Mouse (Mus musculus): ENCODE measurements around the gene Nnat.

The Nnat gene

GRCm38 (mm10) chr2:157559858-157560257 is at the start of gene Nnat:
Gene Nnat (plus strand): TSS chr2:157560078.
- no peak for DNase-seq

- DNase-seq, result no peak
These were observed 47.0 kb upstream of the Nnat start for GRCm38 (mm10) chr2:157512859-157513258.

GRCm38 (mm10) chr2:157513737-157514208 is 46.1 kb upstream of the Nnat start:
- DNase-seq, result no peak

- DNase-seq, result no peak
These were observed 45.5 kb upstream of the Nnat start for GRCm38 (mm10) chr2:157514353-157514752.

- DNase-seq, result no peak
These were observed 42.4 kb upstream of the Nnat start for GRCm38 (mm10) chr2:157517526-157517925.

GRCm38 (mm10) chr2:157518451-157518850 is 41.4 kb upstream of the Nnat start:
- DNase-seq, result no peak

GRCm38 (mm10) chr2:157519452-157519851 is 40.4 kb upstream of the Nnat start:
- no peak for DNase-seq

- no peak for DNase-seq
These were observed 39.4 kb upstream of the Nnat start for GRCm38 (mm10) chr2:157520496-157520895.

GRCm38 (mm10) chr2:157522556-157522955 is 37.3 kb upstream of the Nnat start:
- DNase-seq, result no peak

GRCm38 (mm10) chr2:157530056-157530955 is 29.6 kb upstream of the Nnat start:
- no peak for DNase-seq

- DNase-seq, result no peak
These were observed 28.0 kb upstream of the Nnat start for GRCm38 (mm10) chr2:157531681-157532426.

GRCm38 (mm10) chr2:157534163-157534562 is 25.7 kb upstream of the Nnat start:
- no peak for DNase-seq

- no peak for DNase-seq
These were observed 23.3 kb upstream of the Nnat start for GRCm38 (mm10) chr2:157536476-157537081.

GRCm38 (mm10) chr2:157537118-157537517 is 22.8 kb upstream of the Nnat start:
- DNase-seq, result no peak

- no peak for DNase-seq
These were observed 19.6 kb upstream of the Nnat start for GRCm38 (mm10) chr2:157540073-157540952.

GRCm38 (mm10) chr2:157540953-157541569 is 18.8 kb upstream of the Nnat start:
- no peak for DNase-seq

GRCm38 (mm10) chr2:157541631-157542030 is 18.2 kb upstream of the Nnat start:
- no peak for DNase-seq

GRCm38 (mm10) chr2:157542415-157542814 is 17.5 kb upstream of the Nnat start:
- DNase-seq, result no peak

GRCm38 (mm10) chr2:157544333-157544888 is 15.5 kb upstream of the Nnat start:
- DNase-seq, result no peak

- no peak for DNase-seq
These were observed 13.2 kb upstream of the Nnat start for GRCm38 (mm10) chr2:157546686-157547085.

- no peak for DNase-seq
These were observed 9.6 kb upstream of the Nnat start for GRCm38 (mm10) chr2:157550292-157550691.
